Mouse (Mus musculus) megakaryocyte, adult 5-6 weeks (primary cell): ENCODE measurements at regions not wholly inside any gene's neighbourhood (a gene's known extent, or its start where the extent isn't known, plus 50 kb on each side); places are given as distances from the start of the nearest gene placed in this dataset.

Experiments used
- ATAC-seq: 2 replicates; pipeline ENCODE4 v1.8.0; 2016; ENCODE audit warnings: mild to moderate bottlenecking, inconsistent platforms; ENCODE audit not compliant: poor library complexity, severe bottlenecking

GRCm38 (mm10) chr16:55587138-55587537, 251.6 kb downstream of the Nfkbiz start:
- ATAC-seq = no peak

- ATAC-seq = no peak
These were observed 255.8 kb downstream of the Nfkbiz start for GRCm38 (mm10) chr16:55582906-55583305.

GRCm38 (mm10) chr16:55582029-55582428, 256.7 kb downstream of the Nfkbiz start:
- ATAC-seq = no peak

GRCm38 (mm10) chr16:55580827-55581226, 257.9 kb downstream of the Nfkbiz start:
- ATAC-seq = no peak

GRCm38 (mm10) chr16:55578686-55579085, 260.0 kb downstream of the Nfkbiz start:
- ATAC-seq = no peak

DNA sequence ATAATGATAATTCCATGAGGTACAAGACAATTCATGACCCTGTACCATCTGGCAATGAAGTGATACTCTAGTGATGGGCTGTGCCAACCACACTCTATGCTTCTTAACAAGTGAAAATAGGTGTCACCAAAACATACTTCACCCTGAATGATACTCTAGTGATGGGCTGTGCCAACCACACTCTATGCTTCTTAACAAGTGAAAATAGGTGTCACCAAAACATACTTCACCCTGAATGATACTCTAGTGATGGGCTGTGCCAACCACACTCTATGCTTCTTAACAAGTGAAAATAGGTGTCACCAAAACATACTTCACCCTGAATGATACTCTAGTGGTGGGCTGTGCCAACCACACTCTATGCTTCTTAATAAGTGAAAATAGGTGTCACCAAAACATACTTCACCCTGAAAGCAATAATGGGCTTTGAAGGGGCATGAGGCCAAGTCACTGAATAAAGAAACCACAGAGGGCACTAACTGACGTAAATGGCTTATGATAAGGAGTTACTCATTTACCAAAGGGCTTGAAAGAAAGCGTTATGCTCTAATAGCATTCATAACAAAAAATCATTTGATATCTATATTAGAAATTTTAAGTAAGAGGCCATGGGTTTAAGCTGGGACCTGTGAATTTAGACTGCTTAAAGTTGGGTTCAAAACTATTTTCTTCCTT, 263.0 kb downstream of the Nfkbiz start:
- ATAC-seq = peak; percentile 66

DNA sequence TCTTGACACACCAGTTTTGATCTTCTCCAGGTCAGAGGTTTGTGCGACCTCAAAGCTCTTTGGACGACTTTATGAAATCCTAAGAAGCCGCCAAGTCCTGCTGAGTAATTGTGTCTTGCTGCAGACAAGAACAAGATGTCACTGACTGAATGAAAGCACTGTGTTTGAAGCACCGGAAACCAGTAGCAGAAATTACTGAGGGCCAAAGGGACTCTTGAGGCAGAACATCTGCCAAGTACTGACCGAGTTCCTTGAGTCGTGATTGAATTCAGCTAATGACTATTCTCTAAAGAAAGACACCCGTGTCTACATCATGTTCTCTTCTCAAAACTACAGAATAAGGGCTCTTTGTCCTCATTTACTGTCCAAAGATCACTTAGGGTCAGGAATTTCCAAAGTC, 267.6 kb downstream of the Nfkbiz start:
- ATAC-seq = no peak

DNA sequence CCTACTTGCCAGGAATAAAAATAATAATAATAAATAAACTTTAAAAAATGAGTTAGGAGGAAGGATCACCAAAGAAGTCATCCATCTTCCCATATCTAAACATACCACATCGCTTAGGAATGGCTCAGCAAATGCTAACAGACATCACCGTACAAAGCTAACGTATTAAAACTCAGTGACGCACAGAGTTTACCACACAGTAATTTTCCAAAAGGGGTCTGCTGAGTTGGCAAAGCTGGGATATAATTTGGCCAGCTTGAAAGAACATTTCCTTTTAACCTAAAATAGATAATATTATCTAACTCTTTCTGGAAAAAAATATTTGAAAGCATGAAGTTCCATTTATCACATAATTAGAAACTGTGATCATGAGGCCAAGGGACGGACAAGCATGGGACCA, 268.6 kb downstream of the Nfkbiz start:
- no peak for ATAC-seq

- ATAC-seq = no peak
These were observed 258.2 kb upstream of the Zpld1 start for GRCm38 (mm10) chr16:55555821-55556535.

- peak; percentile 91 for ATAC-seq
These were observed 257.4 kb upstream of the Zpld1 start for GRCm38 (mm10) chr16:55555224-55555623.

DNA sequence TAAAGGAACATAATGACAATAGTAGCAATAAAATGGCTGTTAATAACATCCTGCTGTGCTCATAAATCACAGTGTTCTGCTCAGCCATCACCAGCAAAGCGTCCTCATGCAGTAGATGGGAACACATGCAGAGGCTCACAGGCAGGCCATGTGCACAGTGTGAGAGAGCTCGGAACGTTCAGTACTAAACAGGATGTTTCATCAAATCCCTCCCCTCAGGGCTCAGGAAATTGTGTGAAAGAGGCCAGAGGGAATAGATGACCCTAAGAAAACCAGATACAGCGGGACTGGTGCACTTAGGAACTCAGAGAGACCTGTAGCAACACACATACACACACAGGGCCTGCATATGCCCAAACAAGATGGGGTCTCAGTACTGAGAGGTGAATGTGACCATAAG, 256.1 kb upstream of the Zpld1 start:
- ATAC-seq = no peak

DNA sequence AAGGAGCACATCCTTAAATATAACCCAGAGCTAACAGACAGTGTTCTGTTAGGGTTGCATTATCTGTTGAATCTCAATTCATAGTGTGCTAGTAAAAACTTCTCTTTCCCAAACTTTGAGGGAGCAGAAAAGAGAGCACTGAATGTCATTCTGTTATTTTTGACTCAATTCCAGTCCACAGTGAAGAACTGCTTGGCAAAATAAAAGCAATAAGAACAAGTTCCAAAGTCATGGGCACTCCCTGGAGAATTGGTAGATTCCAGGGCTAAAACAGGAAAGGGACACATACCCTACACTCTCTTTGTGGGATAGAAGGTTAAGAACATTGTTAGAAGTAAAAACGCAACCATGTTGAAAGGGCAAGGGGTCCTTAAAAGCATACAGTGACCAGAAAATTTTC, 253.6 kb upstream of the Zpld1 start:
- ATAC-seq = no peak

DNA sequence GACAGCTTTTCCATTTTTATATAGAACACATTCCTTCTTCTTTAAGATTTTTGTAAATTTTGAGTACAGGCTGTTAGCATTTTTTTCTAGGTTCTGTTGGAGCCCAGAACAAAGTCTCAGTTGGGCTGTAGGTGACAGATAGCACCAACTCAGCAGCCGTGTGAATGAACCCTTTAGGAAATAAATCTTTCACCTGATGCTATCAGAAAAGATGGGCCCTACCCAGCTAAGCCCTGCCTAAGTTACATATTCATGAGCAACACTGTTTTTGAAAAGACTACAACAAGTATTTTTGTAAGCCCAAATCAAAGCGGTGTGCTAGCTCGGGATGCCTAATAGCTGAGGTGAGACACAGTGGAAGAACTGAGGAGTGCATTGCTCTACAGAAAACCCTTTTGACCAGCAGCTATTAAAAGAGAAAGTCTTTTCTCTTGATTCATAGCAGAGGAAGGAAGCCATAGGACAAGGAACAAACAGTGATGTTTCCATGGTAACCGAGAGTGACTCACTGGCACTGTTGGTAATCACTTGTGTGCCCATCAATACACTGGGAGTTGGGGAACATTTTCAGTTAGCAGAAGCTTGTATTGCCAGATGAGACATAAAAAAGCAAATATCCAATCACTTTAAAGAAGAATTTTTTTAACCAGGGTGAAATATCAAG, 253.0 kb upstream of the Zpld1 start:
- ATAC-seq = peak; percentile 77

- no peak for ATAC-seq
These were observed 249.3 kb upstream of the Zpld1 start for GRCm38 (mm10) chr16:55547095-55547494.

DNA sequence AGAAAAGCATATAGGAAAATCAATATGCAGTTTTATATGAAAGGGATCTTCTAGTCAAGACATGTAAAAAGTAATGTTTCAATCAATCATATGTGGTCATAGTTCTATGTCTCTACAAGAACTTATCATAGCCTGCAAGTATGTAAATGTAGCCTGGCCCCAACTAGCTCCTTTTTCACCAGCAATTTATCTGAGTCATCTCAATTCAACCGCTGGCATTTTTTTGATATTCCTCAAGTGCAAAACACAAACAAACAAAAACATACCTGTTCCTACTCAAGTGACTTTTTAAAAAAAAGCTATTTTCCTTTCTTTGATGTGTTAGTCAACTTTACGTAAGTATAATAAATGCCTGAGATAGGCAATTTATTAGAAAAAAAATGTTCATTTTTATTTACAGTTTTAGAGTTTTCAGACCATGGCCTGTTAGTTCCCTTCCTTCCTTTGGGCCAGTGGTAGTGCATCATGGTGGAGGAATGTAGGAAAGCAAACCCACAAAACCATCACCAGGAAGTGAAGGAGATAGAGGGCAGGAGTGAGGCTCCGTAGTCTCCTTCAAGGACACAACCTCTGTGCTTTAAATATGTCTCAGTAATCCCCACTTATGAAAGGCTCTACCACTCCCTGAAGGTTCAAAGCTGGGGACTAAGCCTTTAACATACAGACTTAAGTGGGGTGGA, 242.7 kb upstream of the Zpld1 start:
- ATAC-seq = no peak

DNA sequence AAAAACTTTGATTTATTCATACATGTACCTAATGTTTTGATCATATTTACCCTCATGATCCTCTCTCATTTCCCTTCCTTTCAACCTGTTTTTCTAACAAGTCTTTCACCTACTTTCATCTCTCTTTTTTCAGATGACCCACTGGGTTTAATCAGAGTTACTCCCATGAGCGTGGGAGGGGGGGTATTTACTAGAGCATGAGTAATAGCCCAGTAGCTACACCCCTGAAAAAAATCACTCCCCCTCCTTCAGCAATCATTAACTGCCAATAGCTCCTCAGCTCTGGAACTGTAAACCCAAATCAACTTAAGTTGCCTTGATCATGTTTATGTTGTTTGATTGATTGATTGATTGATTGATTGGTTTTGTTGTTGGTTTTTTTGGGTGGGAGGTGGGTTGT, 241.4 kb upstream of the Zpld1 start:
- no peak for ATAC-seq

DNA sequence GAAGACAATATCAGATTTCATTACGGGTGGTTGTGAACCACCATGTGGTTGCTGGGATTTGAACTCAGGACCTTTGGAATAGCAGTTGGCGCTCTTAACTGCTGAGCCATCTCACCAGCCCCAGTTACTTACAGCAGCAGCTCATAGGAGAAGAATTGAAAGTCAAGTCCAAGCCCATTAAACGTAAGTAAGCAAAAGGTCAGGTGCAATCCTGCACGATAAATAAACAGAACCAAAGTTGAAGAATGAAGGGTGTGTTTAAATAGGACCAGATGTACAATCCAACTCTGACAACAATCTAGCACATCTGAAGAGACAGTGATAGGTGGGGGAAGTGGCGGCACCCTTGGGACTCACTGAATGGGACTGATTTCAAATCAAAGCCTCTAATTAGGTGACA, 239.8 kb upstream of the Zpld1 start:
- ATAC-seq = no peak

DNA sequence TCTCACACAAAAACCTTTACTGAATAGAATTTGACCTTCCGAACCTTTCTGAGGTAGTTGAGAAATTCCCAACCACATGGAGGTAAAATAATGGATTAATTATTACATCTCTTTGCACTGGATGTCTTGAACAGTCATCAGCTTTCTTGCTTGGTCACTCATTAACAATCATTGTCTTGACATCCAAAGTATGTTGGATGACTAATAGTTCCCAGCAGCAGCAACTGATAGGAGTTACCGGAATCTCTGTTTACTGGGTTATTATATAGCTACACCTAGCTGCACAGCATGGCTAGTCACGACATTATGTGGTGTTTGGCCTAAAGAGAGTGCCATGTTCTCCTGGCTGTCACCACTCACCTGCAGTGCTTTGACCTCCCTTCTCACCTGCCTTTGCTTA, 234.9 kb upstream of the Zpld1 start:
- ATAC-seq = no peak

DNA sequence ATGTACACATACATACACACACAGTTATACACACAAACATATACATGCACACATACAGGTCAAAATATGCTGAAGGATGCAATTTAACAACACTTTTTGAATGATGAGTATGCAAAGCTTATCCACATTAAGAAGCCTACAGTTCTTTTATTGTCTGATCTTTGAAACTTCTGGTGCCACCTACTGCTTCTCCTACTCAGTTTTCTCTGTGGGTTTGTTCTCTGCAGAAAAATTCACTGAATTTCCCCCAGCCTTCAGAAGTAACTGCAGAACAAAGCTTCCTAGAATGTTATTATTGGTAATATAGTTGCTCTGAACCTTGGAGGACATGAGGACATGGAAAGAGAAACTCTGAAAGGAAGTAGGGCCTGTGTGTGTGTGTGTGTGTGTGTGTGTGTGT, 233.1 kb upstream of the Zpld1 start:
- no peak for ATAC-seq

DNA sequence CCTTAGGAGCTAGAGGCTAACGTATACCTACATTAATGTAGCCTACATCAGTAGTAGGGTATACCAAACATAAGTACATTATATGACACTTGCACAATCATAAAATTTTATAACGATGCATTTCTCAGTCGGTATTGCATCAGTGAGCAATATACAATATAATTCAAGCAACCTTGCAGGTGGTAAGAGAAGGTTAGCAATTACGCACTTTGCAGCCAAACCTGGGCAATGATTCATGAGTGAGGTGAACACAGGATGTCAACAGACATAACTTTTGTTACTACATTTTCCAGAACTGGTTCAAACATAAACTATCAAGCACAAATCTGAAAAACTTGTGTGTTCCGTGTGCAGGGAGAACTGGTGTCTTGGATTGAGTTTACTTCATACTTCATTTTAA, 229.9 kb upstream of the Zpld1 start:
- no peak for ATAC-seq

DNA sequence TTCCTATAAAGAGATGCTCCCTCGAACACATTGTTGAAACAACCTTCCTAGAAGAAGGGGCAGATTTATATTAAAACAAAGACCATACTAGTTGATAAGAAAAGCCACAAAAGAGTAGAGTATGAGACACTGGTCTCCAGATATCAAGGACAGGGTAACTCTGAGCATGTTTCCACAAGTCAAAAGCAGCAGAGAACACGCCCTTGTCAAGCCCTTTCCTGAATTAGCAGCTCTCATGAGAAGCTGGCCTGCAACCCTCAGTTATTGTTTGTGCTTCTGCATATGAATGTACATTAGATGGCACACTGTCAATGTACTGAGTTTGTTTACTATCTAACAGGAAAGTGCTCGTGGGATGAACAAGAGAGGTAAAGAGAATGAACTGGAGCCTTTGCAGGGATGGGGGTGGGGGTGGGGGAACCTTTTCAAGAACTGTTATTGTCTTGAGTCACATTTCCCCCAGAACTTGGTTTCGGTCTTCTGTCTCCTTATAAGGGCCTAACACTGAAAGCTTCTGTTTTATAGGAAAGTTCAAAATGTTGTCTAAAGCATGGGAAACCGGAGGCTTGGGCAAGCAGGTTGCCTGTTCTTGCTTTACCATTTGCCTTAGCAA, 228.6 kb upstream of the Zpld1 start:
- no peak for ATAC-seq
